Mouse (Mus musculus) liver, postnatal 0 days (tissue): ENCODE measurements at regions not wholly inside any gene's neighbourhood (a gene's known extent, or its start where the extent isn't known, plus 50 kb on each side); places are given as distances from the start of the nearest gene placed in this dataset.

Experiments
- CTCF ChIP-seq: sonication (generic); IDR thresholded peaks from 2 replicates; pipeline ENCODE4 v1.5.1; 2016; ENCODE audit warnings: antibody characterized with exemption, low read depth
- EP300 ChIP-seq: IDR thresholded peaks from 2 replicates; pipeline ENCODE4 v1.6.1; 2016; ENCODE audit warnings: antibody characterized with exemption, low read depth, mild to moderate bottlenecking

GRCm38 (mm10) chr7:90057947-90058346 is 72.1 kb upstream of the Picalm start:
- no peak for TF ChIP-seq CTCF
- no peak for TF ChIP-seq EP300
